Mouse (Mus musculus) brain, embryonic 18.5 days (tissue): ENCODE measurements around the gene Emc6.

ENCODE experiments used
- DNase-seq: peaks from one replicate; pipeline ENCODE4 v3.0.0-alpha.2; 2012; ENCODE audit warnings: low read depth, low spot score

Gene Emc6

GRCm38 (mm10) chr11:73176186-73176585 is 651 bp downstream of the Emc6 start:
- no peak for DNase-seq

- DNase-seq: no peak
Measured at GRCm38 (mm10) chr11:73175612-73176011, 1.2 kb downstream of the Emc6 start.

- no peak for DNase-seq
Measured at GRCm38 (mm10) chr11:73172186-73172585, 4.7 kb downstream of the Emc6 start.

GRCm38 (mm10) chr11:73169231-73169630 is 7.6 kb downstream of the Emc6 start:
- DNase-seq: no peak

- no peak for DNase-seq
Measured at GRCm38 (mm10) chr11:73168576-73168975, 8.3 kb downstream of the Emc6 start.

GRCm38 (mm10) chr11:73168071-73168470 is 8.8 kb downstream of the Emc6 start:
- no peak for DNase-seq

GRCm38 (mm10) chr11:73162284-73162683 is 14.6 kb downstream of the Emc6 start:
- no peak for DNase-seq

GRCm38 (mm10) chr11:73161616-73162015 is 15.2 kb downstream of the Emc6 start:
- no peak for DNase-seq

- no peak for DNase-seq
Measured at GRCm38 (mm10) chr11:73160811-73161200, 16.0 kb downstream of the Emc6 start.

- DNase-seq: no peak
Measured at GRCm38 (mm10) chr11:73159957-73160810, 16.7 kb downstream of the Emc6 start, which contains the start of gene P2rx5. Gene P2rx5 (plus strand): TSS chr11:73160421.

- no peak for DNase-seq
Measured at GRCm38 (mm10) chr11:73155071-73155470, 21.8 kb downstream of the Emc6 start.

GRCm38 (mm10) chr11:73148209-73148608 is 28.6 kb downstream of the Emc6 start:
- DNase-seq: no peak

- DNase-seq: no peak
Measured at GRCm38 (mm10) chr11:73146975-73147365, 29.9 kb downstream of the Emc6 start.

GRCm38 (mm10) chr11:73146026-73146974 is 30.5 kb downstream of the Emc6 start:
- no peak for DNase-seq

- DNase-seq: no peak
Measured at GRCm38 (mm10) chr11:73144261-73144681, 32.6 kb downstream of the Emc6 start.

- DNase-seq: peak; percentile 66
Measured at GRCm38 (mm10) chr11:73137591-73138501, 39.0 kb downstream of the Emc6 start, which contains the start of gene Haspin. Gene Haspin (minus strand): TSS chr11:73138294.

GRCm38 (mm10) chr11:73137116-73137515 is 39.7 kb downstream of the Emc6 start:
- no peak for DNase-seq

GRCm38 (mm10) chr11:73136587-73136986 is 40.2 kb downstream of the Emc6 start:
- DNase-seq: no peak

GRCm38 (mm10) chr11:73134222-73134621 is 42.6 kb downstream of the Emc6 start:
- no peak for DNase-seq

GRCm38 (mm10) chr11:73132999-73133398 is 43.8 kb downstream of the Emc6 start:
- no peak for DNase-seq

GRCm38 (mm10) chr11:73131020-73131419 is 45.8 kb downstream of the Emc6 start:
- DNase-seq: no peak
